Mouse (Mus musculus) E14TG2a.4 (cell line): ENCODE results near the gene Rhbdf1.

Source experiments
- CTCF ChIP-seq: conservative IDR thresholded peaks from 2 replicates; pipeline ENCODE4 v1.5.1; 2014; ENCODE audit warnings: low read length
- POU5F1 ChIP-seq: IDR thresholded peaks from 2 replicates; pipeline ENCODE4 v1.6.1; 2014; ENCODE audit warnings: low read length, borderline replicate concordance

GRCm38 (mm10) chr11:32267188-32267884 lies 45.2 kb upstream of the Rhbdf1 start, which contains the start of gene Nprl3:
- TF ChIP-seq CTCF, result no peak
- no peak for TF ChIP-seq POU5F1
